Mouse (Mus musculus) common myeloid progenitor, adult 5-6 weeks (primary cell): ENCODE data around the gene Atp1a1. TPM values are rescaled to one million over a fixed set of nuclear protein-coding genes. Genes with fewer than 3 reads are reported as not detected.

Experiments
- ATAC-seq: replicated peaks from 2 replicates; pipeline ENCODE4 v1.8.0; 2016; ENCODE audit warnings: low read depth, mild to moderate bottlenecking, moderate TSS enrichment, inconsistent platforms; ENCODE audit not compliant: poor library complexity, severe bottlenecking
- total RNA-seq: library from RNA; stranded (forward); fragments of 200-1000, 187-1606 nt; gene quantifications from 2 replicates; pipeline ENCODE4 v1.2.3, GENCODE M21; 2017

Atp1a1 gene
- total RNA-seq, 1 experiment from 2014 or later: 133 TPM

- no peak for ATAC-seq
Measured at GRCm38 (mm10) chr3:101595866-101596630, 8.4 kb downstream of the Atp1a1 start.

GRCm38 (mm10) chr3:101594982-101595381 lies 9.5 kb downstream of the Atp1a1 start:
- ATAC-seq: no peak

- ATAC-seq: no peak
Measured at GRCm38 (mm10) chr3:101593266-101593651, 11.2 kb downstream of the Atp1a1 start.

- ATAC-seq: no peak
Measured at GRCm38 (mm10) chr3:101592281-101593265, 11.9 kb downstream of the Atp1a1 start.

GRCm38 (mm10) chr3:101590380-101590779 lies 14.1 kb downstream of the Atp1a1 start:
- no peak for ATAC-seq

- no peak for ATAC-seq
Measured at GRCm38 (mm10) chr3:101588299-101588698, 16.2 kb downstream of the Atp1a1 start.

- ATAC-seq: no peak
Measured at GRCm38 (mm10) chr3:101586794-101587193, 17.7 kb downstream of the Atp1a1 start.

- no peak for ATAC-seq
Measured at GRCm38 (mm10) chr3:101578072-101578471, 26.4 kb downstream of the Atp1a1 start.

- ATAC-seq: no peak
Measured at GRCm38 (mm10) chr3:101577361-101577760, 27.1 kb downstream of the Atp1a1 start.

- ATAC-seq: no peak
Measured at GRCm38 (mm10) chr3:101575527-101576085, 28.9 kb downstream of the Atp1a1 start.

- no peak for ATAC-seq
Measured at GRCm38 (mm10) chr3:101574463-101575193, 29.9 kb downstream of the Atp1a1 start.

- ATAC-seq: no peak
Measured at GRCm38 (mm10) chr3:101572991-101573390, 31.5 kb downstream of the Atp1a1 start.

- ATAC-seq: no peak
Measured at GRCm38 (mm10) chr3:101572174-101572626, 32.3 kb downstream of the Atp1a1 start.

GRCm38 (mm10) chr3:101571515-101572130 lies 32.9 kb downstream of the Atp1a1 start:
- ATAC-seq: no peak

GRCm38 (mm10) chr3:101570747-101571514 lies 33.6 kb downstream of the Atp1a1 start:
- ATAC-seq: no peak; the same call in 1 of the 2 replicates

GRCm38 (mm10) chr3:101570246-101570645 lies 34.2 kb downstream of the Atp1a1 start:
- no peak for ATAC-seq

- no peak for ATAC-seq
Measured at GRCm38 (mm10) chr3:101568627-101569026, 35.9 kb downstream of the Atp1a1 start.

GRCm38 (mm10) chr3:101564011-101564410 lies 40.5 kb downstream of the Atp1a1 start:
- ATAC-seq: no peak
